Mouse (Mus musculus) gastrocnemius, postnatal 36 days (tissue): ENCODE measurements at regions not wholly inside any gene's neighbourhood (a gene's known extent, or its start where the extent isn't known, plus 50 kb on each side); places are given as distances from the start of the nearest gene placed in this dataset.
A peak's percentile ranks its signal among the peaks of the same experiment; 100 is the strongest.

Experiments used
- DNase-seq, 2 experiments: peaks; one replicate each; pipeline ENCODE4 v3.0.0; 2022
- intact Hi-C: fragments of 180-260 bp; cut with DNase I; formaldehyde crosslinking; loops from one replicate; pipeline ENCODE4 v1.15.1; 2025

DNA sequence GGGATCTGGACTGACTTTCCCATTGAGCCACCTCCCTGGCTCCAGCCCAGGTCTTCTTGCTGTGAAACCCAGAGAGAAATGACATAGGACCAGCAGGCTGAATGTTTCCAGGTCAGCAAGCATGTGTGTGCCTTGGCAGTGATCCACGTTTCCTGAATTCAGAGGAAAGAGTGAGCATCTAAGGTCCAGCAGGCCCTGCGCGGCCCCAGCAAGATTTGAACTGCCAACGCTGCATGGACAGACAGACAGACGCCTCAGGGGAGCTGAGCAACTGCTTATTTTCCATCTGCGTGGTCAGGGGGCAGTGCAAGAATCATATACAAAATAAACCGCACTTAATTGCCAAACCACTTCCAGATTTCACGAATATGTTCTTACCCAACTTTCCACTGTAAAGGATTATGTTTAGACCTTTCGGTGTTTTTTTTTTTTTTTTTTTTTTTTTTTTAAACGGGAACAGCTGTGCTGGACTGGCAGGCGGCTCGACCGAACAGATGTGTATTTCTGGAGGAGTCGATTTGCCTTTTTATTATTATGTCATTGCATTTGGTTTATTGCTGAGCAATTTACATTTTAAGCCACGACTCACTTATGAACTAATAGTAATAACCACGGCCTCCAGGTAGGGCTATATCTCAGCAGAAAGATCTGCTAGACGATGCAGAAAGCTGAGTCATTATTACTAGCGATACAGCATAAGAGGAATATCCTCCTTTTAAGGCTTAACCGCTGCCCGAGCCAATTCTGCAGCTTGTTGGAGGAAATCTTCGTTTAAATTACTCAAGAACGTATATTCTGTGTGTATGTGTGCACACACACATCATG is 435.7 kb upstream of the Kazn start:
- DNase-seq = peak; percentile 13 to 15
- intact Hi-C loops = no loop called here

DNA sequence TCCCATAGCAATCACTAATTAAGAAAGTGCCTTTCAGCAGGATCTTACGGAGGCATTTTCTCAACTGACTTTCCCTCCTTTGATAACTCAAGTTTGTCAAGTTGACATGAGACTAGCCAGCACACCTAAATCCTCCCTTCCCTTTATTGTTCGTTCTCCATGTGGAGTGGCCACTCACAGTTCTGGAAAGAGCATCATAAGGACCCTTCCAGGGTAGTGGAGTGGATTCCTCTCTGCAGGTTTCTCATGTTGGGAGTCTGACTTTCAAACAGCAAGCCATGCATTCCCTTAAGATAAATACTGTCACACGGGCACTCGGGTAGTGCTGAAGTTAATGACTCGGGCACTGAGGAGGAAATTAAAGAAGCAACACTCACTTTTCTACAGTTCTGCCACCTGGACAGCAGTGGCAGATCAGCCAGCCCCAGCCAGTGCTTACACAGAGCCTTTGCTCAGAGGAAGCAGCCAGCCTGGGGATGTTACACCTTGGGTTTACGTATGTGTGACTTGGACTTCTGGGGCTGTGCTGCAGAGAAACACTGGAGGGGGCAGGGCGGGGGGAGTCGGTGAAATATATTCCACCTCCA is 432.8 kb upstream of the Kazn start:
- intact Hi-C loops = no loop called here

DNA sequence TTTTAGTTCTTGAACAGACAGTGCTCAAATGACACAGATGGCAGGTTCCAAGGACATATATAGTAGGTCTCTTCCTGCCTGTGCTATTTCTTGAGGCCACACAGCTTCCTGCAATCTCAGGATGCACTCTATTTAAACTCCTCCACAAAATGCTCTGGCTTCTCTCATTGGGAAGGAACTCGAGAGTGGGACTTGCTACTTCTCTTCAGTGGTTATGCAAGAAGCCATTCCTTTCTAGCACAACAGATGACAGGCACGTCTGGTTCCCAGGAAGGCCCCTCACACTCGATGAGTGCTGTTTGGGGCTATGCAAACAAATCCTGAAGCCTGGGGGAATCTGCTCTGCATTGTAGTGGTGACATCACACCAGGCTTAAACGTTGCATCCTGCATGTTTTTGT is 425.6 kb upstream of the Kazn start:
- DNase-seq = no peak
- intact Hi-C loops = no loop called here

More for the DNA sequence above, 432.8 kb upstream of the Kazn start:
- no peak for DNase-seq

DNA sequence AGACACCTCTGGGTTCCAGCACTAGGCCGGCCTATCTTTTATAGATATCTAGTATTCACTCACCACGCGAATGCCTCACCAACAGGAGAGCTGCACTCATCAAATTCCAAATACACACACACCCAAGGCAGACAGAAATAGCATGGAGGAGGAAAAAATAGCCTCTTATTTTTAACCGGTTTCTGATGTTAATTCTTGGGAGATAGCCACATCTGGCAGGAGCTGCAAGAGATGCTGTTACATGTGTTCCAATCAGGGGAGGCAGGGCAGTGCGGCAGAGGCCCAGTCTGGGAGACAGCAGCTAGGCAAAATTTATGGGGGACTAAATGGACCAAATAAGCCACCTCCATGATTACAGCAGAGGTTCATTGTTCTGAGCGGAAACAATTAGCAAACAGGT is 419.0 kb upstream of the Kazn start:
- DNase-seq = no peak
- intact Hi-C loops = no loop called here

DNA sequence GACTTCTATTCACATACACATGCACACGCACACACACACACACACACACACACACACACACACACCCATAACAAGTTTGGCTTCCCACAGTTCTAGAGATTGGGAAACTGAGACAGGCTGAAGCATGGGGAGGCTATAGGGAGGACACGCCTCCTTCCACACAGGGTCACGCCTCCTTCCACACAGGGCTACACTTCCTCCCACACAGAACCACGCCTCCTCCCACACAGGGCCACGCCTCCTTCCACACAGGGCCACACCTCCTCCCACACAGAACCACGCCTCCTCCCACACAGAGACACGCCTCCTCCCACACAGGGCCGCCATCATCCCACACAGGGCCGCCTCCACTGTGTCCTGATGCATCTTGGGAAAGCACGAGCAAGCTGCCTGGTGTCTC is 401.9 kb upstream of the Kazn start:
- no peak for DNase-seq
- intact Hi-C loops = no loop called here

DNA sequence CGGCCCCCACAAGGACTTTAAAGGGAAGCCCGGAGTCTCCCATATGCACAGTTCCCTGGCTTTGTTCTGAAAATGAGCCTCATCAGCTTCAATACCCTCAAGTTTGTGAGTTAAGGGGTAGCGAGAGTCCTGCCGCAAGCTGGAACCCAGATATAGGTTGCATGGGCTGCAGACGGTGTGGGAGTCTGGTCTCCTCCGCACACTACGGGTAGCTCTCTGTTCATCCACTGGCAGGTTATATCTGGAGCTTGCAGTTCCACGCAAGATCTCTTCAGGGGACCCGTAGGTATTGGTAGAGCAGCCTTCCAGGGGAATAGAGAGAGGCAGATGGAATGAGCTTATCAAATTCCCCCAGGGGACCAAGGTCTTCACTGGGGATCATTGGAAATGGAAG is 400.1 kb upstream of the Kazn start:
- DNase-seq = no peak
- intact Hi-C loops = no loop called here

DNA sequence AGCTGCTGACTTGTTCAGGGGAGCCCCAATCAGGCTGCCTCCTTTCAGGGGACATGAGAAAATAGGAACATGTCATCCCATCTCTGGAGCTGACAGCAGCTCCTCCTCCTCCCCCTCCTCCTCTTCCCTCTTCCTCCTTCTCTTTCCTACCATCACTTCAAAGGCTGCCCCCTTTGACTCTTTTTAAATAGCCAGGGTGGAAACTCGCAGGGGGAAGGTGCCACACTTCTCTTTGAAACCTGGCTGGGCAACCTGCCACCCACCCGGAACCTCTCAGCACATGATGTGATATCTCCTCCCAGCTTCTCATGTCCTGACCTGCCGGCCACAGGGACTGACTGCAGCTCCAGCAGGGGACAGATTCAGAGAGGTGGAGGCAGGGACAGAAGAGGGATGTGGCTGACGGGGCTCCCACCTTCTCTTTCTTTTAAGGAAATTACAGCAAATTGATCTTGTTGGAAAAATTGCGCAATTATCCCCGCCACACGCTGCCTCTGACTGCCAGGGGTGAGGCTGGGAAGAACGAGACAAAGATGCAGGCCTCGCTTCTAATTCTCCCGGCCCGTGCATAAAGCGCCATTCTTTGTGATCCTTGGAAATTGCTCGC is 399.6 kb upstream of the Kazn start:
- DNase-seq = no peak

DNA sequence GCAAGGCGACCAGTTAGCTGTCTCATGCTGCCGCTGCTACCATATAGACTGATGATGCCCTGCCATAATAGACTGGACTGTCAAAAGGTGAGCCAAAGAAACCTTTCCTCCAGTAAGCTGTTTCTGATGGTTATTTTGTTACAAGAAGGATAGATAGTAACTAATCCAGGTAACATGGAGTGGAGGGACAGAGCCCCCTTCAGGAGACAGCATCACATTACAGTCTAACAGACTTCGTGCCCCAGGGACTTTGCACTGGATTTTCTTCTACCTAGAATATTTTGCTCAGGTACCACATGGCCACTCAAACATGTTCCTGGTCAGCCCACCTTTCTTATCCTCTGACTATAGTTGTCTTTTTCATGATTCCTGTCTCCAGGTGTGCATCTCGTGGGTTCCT is 398.9 kb upstream of the Kazn start:
- no peak for DNase-seq
- intact Hi-C loops = no loop called here

More for the DNA sequence above, 399.6 kb upstream of the Kazn start:
- intact Hi-C loops = no loop called here

DNA sequence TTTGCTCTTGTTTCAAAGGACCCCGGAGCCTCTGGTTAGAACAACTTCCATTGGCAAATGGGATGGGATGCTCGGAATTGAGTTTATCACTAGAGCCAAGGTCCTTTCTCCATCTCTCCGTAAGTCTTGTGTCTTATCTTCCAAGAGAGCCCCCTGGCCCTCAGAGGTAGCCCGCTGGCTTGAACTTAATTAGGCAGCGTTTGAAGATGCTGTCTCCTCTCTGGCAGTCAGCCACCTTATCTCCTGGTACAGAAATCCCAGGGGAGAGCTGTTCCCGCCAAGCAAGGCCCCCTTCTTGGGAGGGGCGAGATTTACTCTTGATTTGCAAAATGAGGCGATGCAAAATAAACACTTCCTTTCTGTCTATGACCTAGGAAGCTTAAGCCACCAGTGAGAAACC is 395.2 kb upstream of the Kazn start:
- DNase-seq = no peak
- intact Hi-C loops = no loop called here

DNA sequence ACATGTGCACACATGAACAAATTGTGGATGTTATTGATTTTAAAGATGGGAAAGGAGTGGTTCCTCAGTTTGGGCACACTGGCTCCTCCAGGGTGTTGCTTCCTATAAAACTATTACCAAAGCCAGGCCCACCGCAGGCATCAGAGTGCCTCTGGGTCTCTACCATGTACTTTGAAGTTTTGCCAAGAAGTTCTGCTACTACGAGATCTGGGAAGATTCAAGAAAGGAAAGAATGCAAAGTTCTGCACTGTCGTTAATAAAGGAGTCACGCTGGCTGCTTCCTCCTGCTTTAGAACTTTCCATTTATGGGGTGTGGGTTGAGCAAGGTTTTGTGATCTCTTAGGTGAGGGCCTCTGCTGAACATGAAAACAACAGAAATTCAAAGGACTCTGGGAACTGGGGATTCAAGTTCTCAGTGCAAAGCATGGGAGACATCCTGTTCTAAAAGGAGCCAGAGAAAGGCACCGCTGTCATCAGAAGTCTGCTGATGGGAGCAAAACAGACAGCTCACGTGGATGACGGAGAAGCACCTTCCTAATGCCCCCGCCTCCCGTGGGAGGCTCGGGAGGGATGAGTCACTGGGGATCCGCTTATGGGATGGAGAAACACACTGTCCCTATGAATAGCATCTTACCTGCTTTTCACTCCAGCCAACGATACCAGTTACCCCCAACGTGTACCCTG is 394.6 kb upstream of the Kazn start:
- intact Hi-C loops = no loop called here
- DNase-seq = no peak

DNA sequence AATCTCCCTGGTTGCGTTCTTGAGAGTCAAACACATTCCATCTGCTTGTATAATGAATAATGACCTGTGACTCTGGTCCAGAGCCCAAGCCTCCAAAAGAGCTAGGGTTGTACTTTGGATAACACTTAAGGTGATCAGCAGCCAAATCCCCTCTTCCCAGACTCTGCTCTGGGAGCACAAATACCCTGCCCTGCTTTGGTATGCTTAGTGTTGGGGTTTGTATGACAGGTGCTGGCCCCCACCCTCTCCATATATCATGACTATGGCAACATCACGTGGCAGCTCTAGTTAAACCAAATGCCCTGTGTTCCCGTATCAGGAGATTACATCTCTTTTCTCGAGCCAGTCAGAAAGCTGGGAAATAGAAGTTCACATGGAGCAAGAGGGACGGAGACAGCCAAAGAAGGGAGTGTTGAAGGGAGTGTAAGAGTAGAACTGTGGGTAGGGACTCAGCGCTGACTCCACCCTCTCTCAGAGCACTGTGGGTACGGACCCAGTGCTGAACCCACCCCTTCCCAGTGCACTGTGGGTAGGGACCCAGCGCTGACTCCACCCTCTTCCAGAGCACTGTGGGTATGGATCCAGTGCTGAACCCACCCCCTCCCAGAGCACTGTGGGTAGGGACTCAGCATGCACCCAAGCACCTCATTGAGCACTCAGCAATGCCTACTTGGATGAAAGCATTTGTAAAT is 387.4 kb upstream of the Kazn start:
- intact Hi-C loops = no loop called here

DNA sequence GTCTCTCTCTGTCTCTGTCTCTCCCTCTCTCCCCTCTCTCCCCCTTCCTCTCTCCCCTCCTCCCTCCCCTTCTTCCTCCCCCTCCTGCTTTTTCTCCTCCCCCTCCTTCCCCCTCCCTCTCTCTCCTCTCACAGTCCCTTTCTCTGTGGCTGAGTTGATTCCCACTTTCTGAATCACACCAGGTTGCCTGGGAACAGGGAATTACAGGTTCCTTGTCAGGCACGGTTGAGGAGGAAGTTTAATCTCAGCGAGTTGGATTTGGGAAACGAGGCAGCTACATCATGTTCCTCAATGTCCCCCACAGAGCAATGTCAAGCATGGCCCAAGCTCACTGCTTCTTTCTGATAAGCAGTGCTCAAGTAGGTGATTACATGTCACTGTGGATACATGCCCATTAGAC is 386.3 kb upstream of the Kazn start:
- intact Hi-C loops = no loop called here
- no peak for DNase-seq

More for the DNA sequence above, 387.4 kb upstream of the Kazn start:
- DNase-seq = no peak

DNA sequence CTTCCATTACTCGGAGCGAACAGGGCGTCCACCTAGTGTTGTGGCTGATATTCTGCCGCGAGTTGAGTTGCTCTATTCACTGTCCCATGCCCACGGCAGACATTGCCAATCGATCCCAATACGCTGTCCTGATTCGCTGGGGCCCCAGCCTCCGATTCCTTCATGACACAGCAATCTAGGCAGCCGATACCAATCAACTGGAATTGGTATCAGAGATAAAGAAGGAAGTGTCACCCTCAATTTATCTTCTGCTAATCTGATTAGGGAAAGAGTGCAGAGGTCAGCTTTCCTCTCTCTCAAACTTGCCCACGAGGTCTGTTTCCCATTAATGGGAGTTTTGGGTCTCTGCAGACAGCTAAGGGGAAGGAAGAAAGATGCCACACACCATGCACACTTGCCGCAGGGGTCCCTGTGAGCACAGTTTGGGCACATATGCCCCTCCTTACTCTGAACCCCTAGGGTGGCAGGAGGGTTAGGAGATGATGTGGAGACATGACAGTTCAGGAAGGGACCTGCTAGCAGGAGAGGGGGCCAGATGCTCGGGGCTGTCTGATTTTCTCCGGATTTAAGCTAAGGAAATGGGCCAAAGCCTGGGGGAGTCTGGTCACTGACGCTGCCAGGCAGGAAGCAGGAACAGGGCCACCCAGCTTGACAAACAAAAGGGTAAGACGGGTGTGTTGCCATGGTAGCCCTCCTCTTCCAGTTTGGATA is 383.1 kb upstream of the Kazn start:
- no peak for DNase-seq
- intact Hi-C loops = no loop called here

DNA sequence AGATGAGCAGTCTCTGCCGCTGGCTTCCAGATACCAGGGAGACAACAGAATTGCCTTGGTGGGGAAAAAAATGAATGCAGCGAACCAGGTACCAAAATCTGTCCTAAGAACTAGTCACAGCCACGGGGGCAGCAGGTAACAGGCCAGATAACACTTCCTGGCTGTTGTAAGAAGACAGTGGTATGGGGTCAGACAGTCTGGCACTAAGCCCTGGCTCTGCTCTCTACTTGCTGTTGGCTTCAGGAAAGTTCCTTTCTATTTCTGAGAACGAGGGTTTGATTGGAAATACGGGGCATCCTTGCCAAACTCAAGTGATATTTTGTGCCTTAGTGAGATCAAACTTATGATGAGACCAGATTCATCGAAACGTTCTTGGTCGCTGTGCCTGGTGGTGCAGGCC is 380.2 kb upstream of the Kazn start:
- no peak for DNase-seq
- intact Hi-C loops = no loop called here

DNA sequence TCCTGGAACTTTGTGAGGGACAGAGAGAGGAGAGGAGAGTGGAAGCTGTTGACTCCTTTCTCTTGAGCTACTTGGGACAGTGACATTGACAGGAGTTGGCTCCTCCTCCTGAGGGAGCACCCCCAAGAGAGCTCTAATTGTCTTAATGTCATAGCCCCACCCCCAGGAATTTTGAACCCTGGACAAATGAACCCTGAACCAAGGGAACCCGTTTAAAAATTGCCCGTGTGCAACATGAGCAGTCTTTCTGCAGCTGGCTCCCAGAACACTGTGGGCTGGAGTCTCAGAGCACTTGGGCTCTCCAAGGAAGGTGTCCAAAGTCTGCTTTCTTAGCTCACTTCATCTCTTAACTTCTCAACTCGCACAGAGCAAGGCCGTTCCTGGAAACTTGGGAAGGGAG is 379.6 kb upstream of the Kazn start:
- intact Hi-C loops = no loop called here
- no peak for DNase-seq

DNA sequence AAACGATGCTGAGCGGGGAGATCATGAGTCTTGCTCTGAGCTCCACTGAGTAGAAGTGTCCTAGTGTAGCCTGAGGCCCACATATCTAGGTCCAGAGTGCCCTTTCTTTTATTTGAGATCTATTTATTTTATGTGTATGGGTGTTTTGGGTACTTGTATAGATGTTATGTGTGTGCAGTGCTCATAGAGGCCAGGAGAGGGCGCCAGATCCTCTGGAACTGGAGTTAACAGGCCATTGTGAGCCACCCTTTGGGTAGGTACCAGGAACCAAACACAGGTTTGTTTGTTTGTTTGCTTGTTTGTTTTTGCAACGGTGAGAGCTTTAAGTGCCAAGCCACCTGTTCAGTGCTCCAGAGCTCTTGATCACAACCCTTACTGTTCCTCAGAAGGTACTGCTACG is 378.5 kb upstream of the Kazn start:
- intact Hi-C loops = loop anchor here (2.0 kb wide), 1 partner anchor 263 kb away; no protein-coding TSS in a partner anchor
- peak in 1 of 2 experiments; percentile 26 for DNase-seq

DNA sequence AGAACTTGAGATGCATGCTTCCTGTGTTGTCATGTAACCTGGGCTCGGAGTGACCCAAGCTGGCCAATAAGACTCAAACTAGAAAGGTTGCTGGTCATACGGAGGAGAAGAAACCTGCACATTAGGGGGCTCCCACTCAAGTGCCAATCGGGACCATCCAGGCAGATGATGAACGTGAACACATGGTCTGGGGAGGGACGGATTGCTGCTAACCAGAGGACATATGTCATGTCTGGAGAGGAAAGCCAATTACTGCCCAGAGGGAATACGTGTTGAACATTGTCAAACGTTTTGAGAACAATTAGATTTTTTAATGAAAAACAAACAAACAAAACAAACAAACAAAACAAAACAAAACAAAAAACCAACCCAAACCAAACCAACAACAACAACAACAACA is 377.7 kb upstream of the Kazn start:
- intact Hi-C loops = loop anchor here (2.0 kb wide), 1 partner anchor 264 kb away; no protein-coding TSS in a partner anchor
- no peak for DNase-seq

DNA sequence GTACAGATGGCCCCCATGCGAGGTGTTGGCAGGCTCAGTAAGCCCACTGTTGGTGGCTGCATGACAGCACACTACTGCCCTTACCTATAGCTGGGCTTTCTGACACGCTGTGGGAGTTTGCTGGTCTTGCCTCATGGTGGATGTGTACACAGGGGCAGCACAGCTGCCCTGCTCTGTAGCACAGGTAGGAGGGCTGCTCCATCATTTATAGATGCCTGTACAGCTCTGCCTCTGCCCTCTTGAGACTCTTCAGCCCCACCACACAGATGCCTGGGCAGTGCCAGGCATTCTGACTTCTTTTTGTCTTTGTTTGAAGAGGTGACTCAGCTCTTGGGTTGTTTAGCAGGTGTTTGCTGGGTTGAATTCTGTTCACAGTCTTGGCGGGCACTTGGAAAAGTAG is 365.9 kb upstream of the Kazn start:
- intact Hi-C loops = no loop called here

DNA sequence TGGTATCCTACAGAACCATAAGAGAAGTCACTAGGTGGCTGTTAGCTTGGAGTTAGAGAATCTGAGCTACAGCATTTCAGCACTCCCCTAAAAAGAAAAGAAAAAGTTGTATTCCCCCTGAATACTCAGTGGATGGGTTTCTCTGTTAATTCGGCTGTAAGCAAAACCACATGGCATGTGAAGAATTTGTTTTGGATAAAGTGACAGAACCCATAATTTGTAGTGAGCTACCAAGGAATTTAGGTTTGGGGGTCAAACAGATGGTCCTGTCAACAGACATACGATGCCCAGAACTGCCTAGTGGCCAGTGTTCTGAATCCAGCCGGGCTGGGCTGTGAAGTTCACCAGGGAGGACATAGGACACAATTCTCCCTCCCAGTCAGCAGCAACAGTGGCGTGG is 358.0 kb upstream of the Kazn start:
- intact Hi-C loops = no loop called here
- DNase-seq = no peak

More for the DNA sequence above, 365.9 kb upstream of the Kazn start:
- no peak for DNase-seq

DNA sequence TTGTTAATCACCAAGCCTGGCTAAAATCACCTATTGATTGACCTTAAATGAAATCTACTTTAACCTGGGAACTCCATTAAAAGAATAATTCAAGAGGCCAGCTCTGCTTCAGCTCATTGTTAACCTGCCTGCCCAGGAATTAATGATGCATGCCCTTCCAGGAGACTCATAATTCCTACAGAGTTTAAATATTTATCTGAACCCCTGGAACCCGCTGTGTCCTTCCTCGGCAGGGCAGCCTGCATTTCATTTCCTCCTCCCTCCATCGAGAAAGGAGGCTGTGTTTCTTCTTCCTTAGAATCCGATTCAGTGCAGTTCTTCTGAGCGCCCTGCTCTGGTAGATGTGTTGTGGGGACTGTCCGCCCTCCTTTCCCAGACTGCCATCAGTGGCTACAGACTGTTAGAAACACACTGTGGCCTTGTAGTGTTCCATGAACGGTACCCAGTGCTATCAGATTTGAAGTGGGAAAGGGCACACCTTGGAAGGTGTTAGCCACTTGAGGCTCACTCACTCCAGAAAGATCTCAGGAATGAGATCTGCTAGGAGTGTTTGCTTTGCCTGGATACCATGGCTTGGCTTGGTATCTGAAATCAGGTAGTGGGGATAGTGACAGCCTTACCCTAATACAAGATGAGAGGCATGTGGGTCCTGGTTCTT is 350.0 kb upstream of the Kazn start:
- intact Hi-C loops = no loop called here
- DNase-seq = no peak
